Mouse (Mus musculus): Measurements from ENCODE around the gene Pnmal2.
"Not testable (repeated sequence)": the region's sequence is repeated elsewhere in the genome, so short reads cannot be mapped to it uniquely, and the experiment has no call there.

The Pnmal2 gene

DNA sequence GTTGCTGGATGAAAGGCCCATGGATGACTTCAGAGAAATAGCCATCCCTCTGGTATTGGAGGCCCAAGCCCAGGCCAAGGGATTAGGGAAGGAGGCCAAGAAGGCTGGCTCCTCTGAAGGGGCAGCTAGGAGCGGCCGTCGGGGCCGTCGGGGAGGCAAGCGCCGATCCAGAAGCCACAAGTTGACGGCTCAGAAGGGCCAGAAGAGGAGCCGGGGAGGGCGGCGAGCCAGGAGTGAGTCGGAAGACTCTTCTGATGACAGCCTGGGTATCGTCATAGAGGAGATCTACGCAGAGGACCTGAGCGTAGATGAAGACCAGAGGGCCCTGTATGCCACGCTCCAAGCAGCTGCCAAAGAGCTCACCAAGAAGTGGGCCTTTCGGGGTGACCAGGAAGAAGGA lies 937 bp downstream of the Pnmal2 start:
- DNase-seq, result peak; percentile 50 to 51

GRCm38 (mm10) chr7:16946441-16947348 lies 2.2 kb downstream of the Pnmal2 start:
- peak; percentile 68 to 72 for DNase-seq

- DNase-seq, result peak; percentile 42 to 43
These were observed 2.9 kb downstream of the Pnmal2 start for GRCm38 (mm10) chr7:16947349-16947895.

GRCm38 (mm10) chr7:16947959-16948361 lies 3.5 kb downstream of the Pnmal2 start:
- peak; percentile 47 to 49 for DNase-seq

DNA sequence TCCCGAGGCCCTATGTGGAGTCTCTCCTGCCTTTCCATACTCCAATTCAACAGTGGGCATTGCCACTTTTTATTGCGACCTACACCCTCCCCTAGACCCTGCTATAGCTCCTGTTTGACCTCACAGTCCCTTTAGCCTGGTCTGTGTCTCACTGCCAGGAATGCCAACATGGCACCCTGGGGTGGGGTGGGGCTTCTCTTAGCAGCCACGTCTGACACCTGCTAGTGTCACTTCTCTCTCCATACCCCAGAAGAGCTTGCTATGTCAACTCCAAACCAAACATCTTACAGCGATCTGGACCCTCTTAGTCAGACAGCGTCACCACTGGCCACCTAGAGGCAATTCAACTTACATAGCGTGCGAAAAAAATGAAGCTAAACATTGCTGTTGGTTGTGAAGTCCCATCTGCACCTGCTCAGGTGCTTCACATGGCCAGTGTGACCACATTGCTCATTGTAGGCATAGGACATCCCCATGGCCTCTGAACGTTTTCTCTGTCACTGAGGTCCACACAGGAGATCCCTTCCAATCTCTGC lies 4.5 kb downstream of the Pnmal2 start:
- DNase-seq, result peak in 1 of 2 experiments; percentile 40

- DNase-seq, result peak; percentile 90 to 92
These were observed 5.7 kb downstream of the Pnmal2 start for GRCm38 (mm10) chr7:16949908-16950841.

DNA sequence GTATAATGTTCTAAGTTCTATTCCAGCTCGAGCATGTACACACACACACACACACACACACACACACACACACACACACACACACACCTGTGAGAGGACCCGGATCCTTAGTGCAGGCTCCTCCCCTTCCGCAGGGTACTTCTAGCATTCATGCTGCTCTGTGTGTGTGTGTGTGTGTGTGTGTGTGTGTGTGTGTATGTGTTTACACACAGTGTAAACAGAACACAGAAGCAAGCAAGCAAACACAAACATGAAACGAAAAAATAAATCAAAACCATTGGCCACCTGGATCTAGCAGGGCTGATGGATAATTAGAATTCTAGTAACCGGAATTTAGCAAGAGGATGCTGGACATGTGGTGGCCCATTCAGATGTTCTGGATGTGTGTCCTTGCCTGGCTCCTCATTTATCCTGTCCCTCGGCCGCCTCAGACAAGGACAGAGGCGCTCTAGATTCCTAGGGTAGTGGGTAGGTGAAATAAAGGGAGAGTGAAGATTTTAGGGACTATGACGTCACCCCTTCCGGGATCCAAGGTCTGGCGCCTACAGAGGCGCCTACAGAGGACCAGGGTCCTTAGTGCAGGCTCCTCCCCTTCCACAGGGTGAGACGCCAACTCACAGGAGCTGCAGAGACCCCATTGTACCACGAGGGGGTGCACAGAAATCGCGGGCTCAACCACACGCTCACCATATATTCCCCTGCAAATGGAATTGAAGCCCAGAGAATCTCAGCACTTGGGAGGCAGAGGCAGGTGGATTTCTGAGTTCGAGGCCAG lies 6.6 kb downstream of the Pnmal2 start:
- peak; percentile 77 to 82 for DNase-seq

GRCm38 (mm10) chr7:16953776-16954175 lies 9.3 kb downstream of the Pnmal2 start:
- DNase-seq, result not testable (repeated sequence)

DNA sequence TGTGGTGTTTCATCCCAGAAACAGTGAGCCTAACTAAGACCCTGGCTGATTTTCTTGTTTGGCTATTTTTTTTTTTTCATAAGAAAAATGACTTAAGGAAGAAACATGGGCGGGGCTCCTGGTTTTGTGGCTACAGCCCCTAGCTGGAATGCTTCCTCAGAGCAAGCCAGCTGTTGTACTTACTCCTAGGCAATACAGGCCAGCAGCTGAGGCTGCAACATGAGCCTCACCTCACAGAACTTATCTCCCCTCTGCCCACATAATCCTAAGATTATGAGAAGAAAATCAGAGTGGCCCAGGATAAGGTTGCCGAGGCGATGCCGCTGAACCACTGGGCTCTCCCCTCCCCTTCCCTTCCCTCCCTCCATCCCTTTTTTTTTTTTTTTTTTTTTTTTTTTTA lies 11.2 kb downstream of the Pnmal2 start:
- DNase-seq, result no peak

DNA sequence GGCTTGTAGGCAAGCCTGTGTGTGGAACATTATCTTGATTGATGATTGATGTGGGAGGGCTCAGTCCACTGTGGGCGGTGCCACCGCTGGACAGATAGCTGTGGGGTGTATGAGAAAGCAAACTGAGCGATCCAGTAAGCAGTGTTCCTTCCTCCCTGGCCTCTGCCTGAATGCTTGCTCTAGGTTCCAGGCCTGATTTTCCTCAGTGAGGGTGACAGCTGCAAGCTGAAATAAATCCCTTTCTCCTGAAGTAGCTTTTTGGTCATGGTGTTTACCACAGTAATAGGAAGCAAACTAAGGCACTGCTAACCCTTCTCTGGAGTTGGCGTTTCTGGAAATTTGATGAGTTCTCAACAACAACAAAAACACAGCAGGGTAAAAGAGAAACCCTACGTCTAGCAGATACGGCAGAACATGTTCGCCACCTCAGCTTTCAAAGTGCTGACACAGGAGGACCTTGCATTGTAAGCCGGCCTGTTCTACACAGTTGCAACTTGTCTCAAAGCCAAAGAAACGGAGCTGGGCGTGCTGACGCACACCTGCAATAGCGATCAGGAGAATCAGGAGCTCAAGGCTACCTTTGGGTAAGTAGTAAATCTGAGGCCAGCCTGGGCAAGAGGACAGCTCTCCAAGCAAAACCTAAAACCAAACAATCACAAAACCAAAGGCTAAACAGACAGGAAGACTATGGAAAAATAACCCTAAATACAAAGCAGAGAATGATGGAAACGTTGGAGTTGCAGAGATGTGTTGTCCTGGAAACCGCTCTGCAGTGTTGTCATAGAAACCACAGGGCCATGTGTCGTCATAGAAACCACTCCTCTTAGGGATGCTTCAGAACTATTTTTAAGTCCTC lies 12.2 kb downstream of the Pnmal2 start:
- DNase-seq, result no peak

DNA sequence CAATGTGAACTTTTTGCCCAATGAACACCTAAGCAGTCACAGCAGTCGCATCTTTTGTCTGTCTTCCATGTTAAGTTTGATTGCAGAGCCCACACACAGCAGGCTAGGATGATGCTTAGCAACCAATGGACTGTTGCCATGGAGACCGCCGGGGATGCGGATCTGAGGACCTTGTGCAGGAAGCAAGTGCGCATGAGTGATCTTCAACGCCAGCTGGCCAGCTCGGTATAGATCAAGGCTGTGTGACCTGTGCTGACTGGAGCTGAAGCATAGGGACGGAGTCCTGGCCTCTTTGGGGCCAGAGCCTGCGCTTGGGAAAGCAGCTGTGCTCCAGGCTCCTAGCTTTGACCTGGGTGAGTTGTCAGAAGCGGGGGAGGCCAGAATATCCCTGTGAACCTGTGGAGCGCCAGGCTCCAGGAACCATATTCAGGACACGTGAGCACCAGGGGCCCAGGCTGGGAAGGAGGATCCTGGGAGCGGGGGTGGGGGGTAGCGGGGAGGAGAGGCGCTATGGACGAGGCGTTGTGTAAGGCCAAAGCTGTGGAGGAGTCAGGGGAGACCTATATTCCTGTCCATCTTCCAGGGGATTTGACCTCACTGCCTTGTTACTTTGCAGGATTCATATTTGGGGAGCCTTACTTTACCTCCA lies 15.2 kb downstream of the Pnmal2 start, which contains the start of gene Pnmal1:
Gene Pnmal1 (plus strand): TSS at position 141 of the 649 bp plus-strand sequence.
- DNase-seq, result peak; percentile 88

DNA sequence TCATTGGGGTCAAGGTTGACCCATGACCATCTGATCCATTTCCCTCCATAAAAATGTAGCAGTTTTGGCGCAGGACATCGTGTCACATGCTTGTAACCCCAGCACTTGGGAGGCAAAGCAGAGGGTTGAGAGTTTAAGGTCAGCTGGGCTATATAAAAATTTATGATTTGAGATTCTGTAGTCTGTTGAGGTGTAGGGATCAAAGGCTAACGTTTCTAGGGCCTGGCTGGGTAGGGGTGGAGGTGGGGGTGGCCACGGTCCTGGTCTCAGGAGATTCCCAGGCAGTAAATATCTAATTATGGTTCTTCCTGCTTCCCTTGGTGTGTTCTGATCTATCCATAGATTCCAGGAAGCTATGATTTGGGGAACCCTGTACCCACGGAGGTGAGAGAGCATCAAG lies 17.2 kb downstream of the Pnmal2 start:
- DNase-seq, result no peak

DNA sequence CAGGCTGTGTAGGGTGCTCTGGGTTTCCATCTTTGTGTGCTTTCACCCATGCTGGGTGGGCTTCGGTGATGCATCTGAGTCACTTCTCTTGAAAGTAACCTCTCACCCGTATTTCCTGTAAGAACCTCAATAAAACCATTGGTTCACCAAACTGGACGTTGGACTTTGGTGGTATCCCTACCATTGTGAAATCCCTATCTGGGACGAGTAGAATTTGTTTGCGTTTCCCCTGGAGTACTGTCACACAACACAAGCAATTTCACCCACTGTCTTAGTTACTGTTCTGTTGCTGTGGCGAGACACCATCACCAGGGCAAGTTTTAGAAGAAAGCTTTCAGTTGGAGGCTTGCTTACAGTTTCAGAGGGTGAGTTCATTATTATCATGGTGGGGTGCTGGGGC lies 23.9 kb downstream of the Pnmal2 start:
- no peak for DNase-seq

- no peak for DNase-seq
These were observed 26.7 kb downstream of the Pnmal2 start for GRCm38 (mm10) chr7:16971160-16971559.

- DNase-seq, result no peak
These were observed 29.5 kb downstream of the Pnmal2 start for GRCm38 (mm10) chr7:16974018-16974417.

GRCm38 (mm10) chr7:16976298-16976697 lies 31.8 kb downstream of the Pnmal2 start:
- DNase-seq, result no peak

DNA sequence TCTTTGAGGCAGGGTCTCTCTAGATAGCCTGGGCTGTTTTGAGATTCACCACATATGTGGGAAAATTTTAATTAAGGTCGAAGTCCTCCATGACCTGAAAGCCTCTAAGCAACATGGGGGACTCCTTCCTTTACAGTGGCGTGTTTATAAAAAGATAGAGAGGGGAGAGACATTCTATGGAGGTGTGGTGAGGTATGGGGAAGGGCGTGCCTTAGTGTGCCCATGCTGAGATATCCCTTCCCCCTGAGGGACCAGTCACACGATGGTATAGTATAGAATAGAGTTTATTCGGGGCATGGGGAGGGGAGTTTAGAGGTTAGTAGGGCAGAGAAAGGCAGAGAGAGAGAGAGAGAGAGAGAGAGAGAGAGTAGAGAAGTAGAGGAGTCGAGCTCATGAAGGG lies 33.7 kb downstream of the Pnmal2 start:
- no peak for DNase-seq

DNA sequence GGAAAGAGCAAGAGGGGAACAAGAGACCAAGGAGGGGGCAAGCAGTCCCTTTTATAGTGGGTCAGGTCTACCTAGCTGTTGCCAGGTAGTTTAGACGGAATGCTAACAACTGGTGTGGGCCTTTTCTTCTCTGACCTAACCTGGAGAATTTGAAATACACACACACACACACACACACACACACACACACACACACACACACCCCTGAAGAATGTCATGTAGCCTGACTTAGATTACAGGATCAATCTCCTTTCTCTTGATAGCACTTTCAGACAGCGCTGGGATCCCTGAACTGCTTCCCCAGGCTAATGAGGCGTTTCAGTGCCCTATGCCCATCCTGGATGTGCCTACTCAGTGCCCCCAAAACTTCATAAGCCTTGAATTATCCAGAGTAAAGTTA lies 34.1 kb downstream of the Pnmal2 start:
- DNase-seq, result no peak

GRCm38 (mm10) chr7:16980348-16980747 lies 35.9 kb downstream of the Pnmal2 start:
- DNase-seq, result peak in 1 of 2 experiments; percentile 23

DNA sequence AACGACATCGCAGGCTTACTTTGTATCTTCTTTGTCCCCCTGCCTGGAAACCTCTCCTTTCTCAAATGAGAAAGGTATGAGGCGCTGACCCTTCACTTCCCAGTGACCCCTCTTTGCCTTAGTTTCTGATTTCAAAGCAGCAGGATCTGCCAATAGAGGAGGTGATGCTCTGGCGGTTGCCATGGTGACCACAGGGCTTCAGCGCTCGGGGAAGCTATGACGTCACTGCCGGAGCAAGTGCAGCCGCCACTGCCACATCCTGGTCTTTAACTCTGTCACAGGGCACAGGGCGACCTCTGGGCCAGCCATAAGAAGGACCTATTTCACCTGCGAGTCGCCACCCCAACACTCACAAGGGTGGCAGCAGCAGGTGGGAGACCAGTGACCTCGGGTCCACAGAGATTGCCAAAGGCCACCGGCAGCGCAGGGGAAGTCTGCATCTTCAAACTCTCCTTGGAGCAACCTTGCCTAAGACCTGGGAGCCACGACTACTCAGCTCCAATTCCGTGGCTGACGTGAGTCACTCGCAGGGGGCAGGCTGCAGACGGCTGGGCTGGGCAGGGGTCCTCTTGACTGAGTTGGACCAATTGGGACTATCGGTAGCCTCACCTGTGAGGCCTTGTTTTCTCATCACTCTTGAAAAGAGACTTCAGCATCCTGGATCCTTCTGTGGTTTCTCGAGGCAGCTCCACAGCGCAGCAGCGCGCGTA lies 38.5 kb downstream of the Pnmal2 start, which contains the start of gene Gm42372:
Gene Gm42372 (plus strand): TSS at position 228 of the 710 bp plus-strand sequence.
- peak; percentile 82 to 85 for DNase-seq
